Mouse (Mus musculus) adrenal gland, postnatal 0 days (tissue): Measurements from ENCODE around the gene Tex19.2. TPM values are rescaled to one million over a fixed set of nuclear protein-coding genes. Genes with fewer than 3 reads are reported as not detected.

Experiments used
- polyA plus RNA-seq: library from polyadenylated mRNA; unstranded; fragments of >200 nt; fragmentation: Nextera tagmentation; extraction: Ambion mirVana; gene quantifications from 2 replicates; pipeline ENCODE4 v1.2.1, GENCODE M21; 2015

Tex19.2 gene
- polyA plus RNA-seq, result 0.16 TPM in 1 of 2 replicates, not detected in the other

GRCm38 (mm10) chr11:121118577-121118976 lies at the start of gene Tex19.2:
Tex19.2 (minus strand) TSS chr11:121118677.

GRCm38 (mm10) chr11:121159971-121160370 lies 41.5 kb upstream of the Tex19.2 start, which contains the start of gene Uts2r:
Uts2r (plus strand) TSS chr11:121160271.

DNA sequence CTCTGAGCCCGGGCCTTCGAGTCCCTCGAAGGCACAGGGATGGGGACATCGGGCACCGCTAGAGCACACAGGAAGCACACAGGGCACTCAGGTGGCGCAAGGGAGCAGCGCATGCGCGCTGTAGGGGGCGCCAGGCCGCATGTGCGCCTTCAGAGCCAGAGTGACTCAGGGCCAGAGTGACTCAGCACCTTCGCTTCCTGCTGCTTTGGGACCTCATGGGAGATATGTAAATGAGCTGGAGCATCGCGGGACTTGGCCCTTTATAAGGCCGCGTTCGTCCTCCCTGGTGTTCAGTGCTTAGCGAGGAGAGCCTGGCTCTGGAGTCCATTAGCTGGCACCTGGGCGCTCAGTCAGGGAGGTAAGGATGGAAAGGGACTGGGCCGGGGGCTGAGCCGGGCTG lies 27.4 kb upstream of the Tex19.2 start, which contains the start of gene Tex19.1:
TSS of gene Tex19.1 (plus strand) at position 279 of the 400 bp plus-strand sequence.

GRCm38 (mm10) chr11:121081120-121081519 lies 37.4 kb downstream of the Tex19.2 start, which contains the start of gene Sectm1a:
Sectm1a (minus strand) TSS chr11:121081220.

Other genes with a start within 250 kb of the Tex19.2 start
- gene Ccdc57, start 185.8 kb downstream of the Tex19.2 start, polyA plus RNA-seq, result 4.1 and 6.3 TPM in 2 replicates
- gene Slc16a3, start 170.2 kb downstream of the Tex19.2 start, polyA plus RNA-seq, result 10.1 and 11.9 TPM in 2 replicates
- gene Csnk1d, start 127.3 kb downstream of the Tex19.2 start, polyA plus RNA-seq, result 53.8 and 75.9 TPM in 2 replicates
- 0.73 and 0.98 TPM in 2 replicates for gene Cd7, start 79.3 kb downstream of the Tex19.2 start, polyA plus RNA-seq
- 1.3 TPM in 1 of 2 replicates, not detected in the other for gene Sectm1b, start 55.1 kb downstream of the Tex19.2 start, polyA plus RNA-seq
- 0.76 and 1.1 TPM in 2 replicates for gene Sectm1a, start 37.5 kb downstream of the Tex19.2 start, polyA plus RNA-seq
- gene Tex19.1, start 27.5 kb upstream of the Tex19.2 start, polyA plus RNA-seq, result not detected in 2 replicates
- 0.09 TPM in 1 of 2 replicates, not detected in the other for gene Uts2r, start 41.6 kb upstream of the Tex19.2 start, polyA plus RNA-seq
- 6.9 and 7.4 TPM in 2 replicates for gene Hexdc, start 85.8 kb upstream of the Tex19.2 start, polyA plus RNA-seq
- gene Ogfod3, start 86.0 kb upstream of the Tex19.2 start, polyA plus RNA-seq, result 29.3 and 40.0 TPM in 2 replicates
- 22.0 and 26.4 TPM in 2 replicates for gene Cybc1, start 110.6 kb upstream of the Tex19.2 start, polyA plus RNA-seq
- gene Narf, start 118.6 kb upstream of the Tex19.2 start, polyA plus RNA-seq, result 13.6 and 15.3 TPM in 2 replicates
- 4.8 and 5.8 TPM in 2 replicates for gene Foxk2, start 141.3 kb upstream of the Tex19.2 start, polyA plus RNA-seq
- gene Wdr45b, start 235.8 kb upstream of the Tex19.2 start, polyA plus RNA-seq, result 74.8 and 82.6 TPM in 2 replicates